Mouse (Mus musculus): ENCODE results near the gene Zfp683.

- TF ChIP-seq GATA1 (IDR thresholded peaks at IDR 0.05; ENCODE audit: low read length) (no peak), TAL1 (IDR thresholded peaks at IDR 0.05; ENCODE audit: low read length) (no peak)
These were observed 27.8 kb upstream of the Zfp683 start for GRCm38 (mm10) chr4:134025802-134026201.
